Mouse (Mus musculus): ENCODE data around the gene Chchd6. TPM values are rescaled to one million over a fixed set of nuclear protein-coding genes. Genes with fewer than 3 reads are reported as not detected.

Chchd6 gene
- polyA plus RNA-seq, 1 experiment from 2014 or later = 48.9 TPM

- ATAC-seq (ENCODE audit: insufficient number of reproducible peaks, low FRiP score, low TSS enrichment, low read depth) = no peak
- Histone ChIP-seq H3K4me3 (peak overlapping the region; percentile 97), H3K4me1 (peaks cover 55% of the 10 kb centered on the region), H3K36me3 (peaks cover 26% of the 10 kb centered on the region), H3K27ac (peak overlapping the region; percentile 70), H3K9me3 (no peaks in the 10 kb centered on the region), H3K9ac (peak overlapping the region; percentile 94; the same call in 1 of the 2 replicates), H3K27me3 (peaks cover 4% of the 10 kb centered on the region; the same call in 1 of the 2 replicates), H3K4me2 (peak overlapping the region; percentile 97)
- 39% methylated on average over 20 of the region's 20 CpGs for WGBS
Observed at GRCm38 (mm10) chr6:89359771-89360708, 235.4 kb downstream of the Chchd6 start.

DNA sequence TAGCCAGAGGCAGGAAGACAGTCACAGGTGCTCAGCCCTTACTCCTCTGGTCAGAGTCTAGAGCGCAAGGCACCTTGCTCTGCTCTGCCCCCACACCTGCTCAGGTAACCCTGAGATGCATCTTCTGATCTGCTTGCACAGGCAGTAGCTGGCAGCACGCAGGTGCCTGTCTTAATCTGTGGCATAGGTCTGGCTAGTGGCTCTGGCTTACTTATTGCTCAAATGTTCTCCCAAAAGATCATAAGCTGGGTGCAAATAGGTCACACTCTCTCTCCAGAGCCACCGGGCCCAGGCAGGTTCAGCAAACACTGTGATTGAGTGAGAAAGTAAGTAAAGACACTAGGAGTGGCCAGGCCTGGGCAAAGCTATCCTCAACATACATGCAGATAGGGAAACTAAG is 236.3 kb downstream of the Chchd6 start:
- H3K9me3 ChIP-seq = no peaks in the 10 kb centered on the region
- H3K4me2 ChIP-seq = no peak overlapping the region
- H3K27me3 ChIP-seq = peaks cover 4% of the 10 kb centered on the region; the same call in 1 of the 2 replicates
- peaks cover 34% of the 10 kb centered on the region for H3K36me3 ChIP-seq
- H3K27ac ChIP-seq = no peak overlapping the region
- H3K4me1 ChIP-seq = peaks cover 61% of the 10 kb centered on the region
- 78% methylated on average over 3 of the region's 3 CpGs for WGBS
- H3K9ac ChIP-seq = no peak overlapping the region
- no peak for ATAC-seq (ENCODE audit: insufficient number of reproducible peaks, low FRiP score, low TSS enrichment, low read depth)
- no peak overlapping the region for H3K4me3 ChIP-seq

GRCm38 (mm10) chr6:89355661-89356060 is 239.8 kb downstream of the Chchd6 start:
- 62% methylated on average over 7 of the region's 7 CpGs for WGBS
- Histone ChIP-seq H3K4me1 (peaks cover 78% of the 10 kb centered on the region), H3K27ac (no peak overlapping the region)

DNA sequence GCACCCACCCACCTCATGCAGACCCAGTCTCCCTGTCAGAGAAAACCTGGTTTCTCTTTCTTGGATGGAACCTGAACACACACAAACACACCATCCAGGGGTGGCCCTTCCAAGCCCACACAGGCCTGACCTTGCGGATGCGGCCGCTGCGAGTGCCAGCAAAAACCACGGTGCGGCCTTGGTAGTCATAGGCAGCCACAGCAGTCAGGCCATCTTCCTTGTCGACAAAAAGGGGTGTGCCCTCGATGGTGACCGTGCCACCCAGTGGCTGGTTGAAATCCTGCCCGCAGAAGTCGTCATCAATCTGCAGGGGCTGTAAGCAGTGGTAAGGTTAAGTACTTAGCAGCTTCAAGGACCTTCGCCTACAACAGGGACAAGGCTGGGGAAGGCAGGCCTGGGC is 240.7 kb downstream of the Chchd6 start:
- Histone ChIP-seq H3K27me3 (no peaks in the 10 kb centered on the region), H3K4me3 (no peak overlapping the region), H3K9ac (no peak overlapping the region), H3K36me3 (peaks cover 54% of the 10 kb centered on the region), H3K4me2 (no peak overlapping the region), H3K27ac (no peak overlapping the region), H3K9me3 (no peaks in the 10 kb centered on the region), H3K4me1 (peaks cover 78% of the 10 kb centered on the region)
- 84% methylated on average over 12 of the region's 12 CpGs for WGBS
- ATAC-seq (ENCODE audit: insufficient number of reproducible peaks, low FRiP score, low TSS enrichment, low read depth) = no peak

More at GRCm38 (mm10) chr6:89355661-89356060, 239.8 kb downstream of the Chchd6 start:
- peaks cover 47% of the 10 kb centered on the region for H3K36me3 ChIP-seq
- ATAC-seq (ENCODE audit: insufficient number of reproducible peaks, low FRiP score, low TSS enrichment, low read depth) = no peak
- no peak overlapping the region for H3K4me2 ChIP-seq
- H3K4me3 ChIP-seq = no peak overlapping the region
- H3K9ac ChIP-seq = no peak overlapping the region
- H3K9me3 ChIP-seq = no peaks in the 10 kb centered on the region
- H3K27me3 ChIP-seq = no peaks in the 10 kb centered on the region

- H3K4me3 ChIP-seq = no peak overlapping the region
- ATAC-seq (ENCODE audit: insufficient number of reproducible peaks, low FRiP score, low TSS enrichment, low read depth) = no peak
- 68% methylated on average over 5 of the region's 5 CpGs for WGBS
- H3K9ac ChIP-seq = no peak overlapping the region
- H3K4me2 ChIP-seq = no peak overlapping the region
- H3K36me3 ChIP-seq = peaks cover 57% of the 10 kb centered on the region
- peak overlapping the region; percentile 84 for H3K27ac ChIP-seq
- H3K4me1 ChIP-seq = peaks cover 75% of the 10 kb centered on the region
- no peaks in the 10 kb centered on the region for H3K27me3 ChIP-seq
- no peaks in the 10 kb centered on the region for H3K9me3 ChIP-seq
Observed at GRCm38 (mm10) chr6:89354076-89354475, 241.4 kb downstream of the Chchd6 start.

GRCm38 (mm10) chr6:89353101-89353500 is 242.4 kb downstream of the Chchd6 start:
- Histone ChIP-seq H3K4me3 (no peak overlapping the region), H3K9ac (no peak overlapping the region), H3K27ac (peak overlapping the region; percentile 84), H3K4me1 (peaks cover 75% of the 10 kb centered on the region), H3K4me2 (no peak overlapping the region), H3K36me3 (peaks cover 66% of the 10 kb centered on the region), H3K27me3 (no peaks in the 10 kb centered on the region), H3K9me3 (no peaks in the 10 kb centered on the region)
- ATAC-seq (ENCODE audit: insufficient number of reproducible peaks, low FRiP score, low TSS enrichment, low read depth) = no peak
- 45% methylated on average over 8 of the region's 8 CpGs for WGBS

- no peak overlapping the region for H3K9ac ChIP-seq
Observed at GRCm38 (mm10) chr6:89351441-89352137, 243.9 kb downstream of the Chchd6 start.

DNA sequence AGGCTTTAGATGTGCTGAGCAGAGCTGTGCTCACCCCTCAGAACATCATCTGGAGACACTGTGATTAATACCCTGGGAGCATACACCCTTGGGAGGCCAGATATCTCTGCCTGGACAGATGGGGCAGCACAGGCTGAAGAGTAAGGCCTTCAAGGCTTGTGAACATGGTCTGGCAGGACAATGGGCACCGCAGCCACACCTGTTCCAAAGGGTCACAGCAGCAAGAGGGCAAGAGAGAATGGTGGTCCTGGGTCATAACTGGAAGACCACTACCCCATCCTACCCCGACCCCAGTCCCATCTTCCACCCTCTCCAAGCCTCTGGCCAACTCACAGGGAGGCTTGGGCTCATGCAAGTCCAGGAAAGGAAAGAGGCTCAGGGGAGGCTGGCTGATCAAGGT is 244.9 kb downstream of the Chchd6 start:
- Histone ChIP-seq H3K4me2 (no peak overlapping the region), H3K4me3 (no peak overlapping the region), H3K27me3 (no peaks in the 10 kb centered on the region), H3K4me1 (peaks cover 78% of the 10 kb centered on the region), H3K27ac (peak overlapping the region; percentile 84), H3K36me3 (peaks cover 57% of the 10 kb centered on the region), H3K9me3 (no peaks in the 10 kb centered on the region), H3K9ac (no peak overlapping the region)
- no peak for ATAC-seq (ENCODE audit: insufficient number of reproducible peaks, low FRiP score, low TSS enrichment, low read depth)
- 95% methylated on average over 2 of the region's 2 CpGs for WGBS

More at GRCm38 (mm10) chr6:89351441-89352137, 243.9 kb downstream of the Chchd6 start:
- peak; percentile 46 for ATAC-seq (ENCODE audit: insufficient number of reproducible peaks, low FRiP score, low TSS enrichment, low read depth)
- H3K9me3 ChIP-seq = no peaks in the 10 kb centered on the region
- H3K4me2 ChIP-seq = no peak overlapping the region
- peaks cover 80% of the 10 kb centered on the region for H3K4me1 ChIP-seq
- peaks cover 67% of the 10 kb centered on the region for H3K36me3 ChIP-seq
- no peaks in the 10 kb centered on the region for H3K27me3 ChIP-seq
- H3K4me3 ChIP-seq = no peak overlapping the region
- WGBS = 14% methylated on average over 5 of the region's 5 CpGs
- peak overlapping the region; percentile 84 for H3K27ac ChIP-seq

GRCm38 (mm10) chr6:89350037-89350515 is 245.4 kb downstream of the Chchd6 start:
- no peaks in the 10 kb centered on the region for H3K27me3 ChIP-seq
- no peak overlapping the region for H3K4me3 ChIP-seq
- WGBS = 57% methylated on average over 1 of the region's 1 CpGs
- H3K4me1 ChIP-seq = peaks cover 80% of the 10 kb centered on the region
- no peak for ATAC-seq (ENCODE audit: insufficient number of reproducible peaks, low FRiP score, low TSS enrichment, low read depth)
- no peak overlapping the region; the same call in none of the 2 replicates for H3K27ac ChIP-seq
- H3K9me3 ChIP-seq = no peaks in the 10 kb centered on the region
- no peak overlapping the region for H3K9ac ChIP-seq
- H3K4me2 ChIP-seq = no peak overlapping the region
- H3K36me3 ChIP-seq = peaks cover 52% of the 10 kb centered on the region

GRCm38 (mm10) chr6:89348363-89348762 is 247.1 kb downstream of the Chchd6 start:
- H3K4me3 ChIP-seq = no peak overlapping the region
- no peaks in the 10 kb centered on the region for H3K27me3 ChIP-seq
- H3K27ac ChIP-seq = no peak overlapping the region
- no peak overlapping the region for H3K9ac ChIP-seq
- H3K4me2 ChIP-seq = no peak overlapping the region
- H3K9me3 ChIP-seq = no peaks in the 10 kb centered on the region
- ATAC-seq (ENCODE audit: insufficient number of reproducible peaks, low FRiP score, low TSS enrichment, low read depth) = no peak
- H3K4me1 ChIP-seq = peaks cover 83% of the 10 kb centered on the region
- peaks cover 46% of the 10 kb centered on the region for H3K36me3 ChIP-seq
- WGBS = 74% methylated on average over 9 of the region's 9 CpGs

DNA sequence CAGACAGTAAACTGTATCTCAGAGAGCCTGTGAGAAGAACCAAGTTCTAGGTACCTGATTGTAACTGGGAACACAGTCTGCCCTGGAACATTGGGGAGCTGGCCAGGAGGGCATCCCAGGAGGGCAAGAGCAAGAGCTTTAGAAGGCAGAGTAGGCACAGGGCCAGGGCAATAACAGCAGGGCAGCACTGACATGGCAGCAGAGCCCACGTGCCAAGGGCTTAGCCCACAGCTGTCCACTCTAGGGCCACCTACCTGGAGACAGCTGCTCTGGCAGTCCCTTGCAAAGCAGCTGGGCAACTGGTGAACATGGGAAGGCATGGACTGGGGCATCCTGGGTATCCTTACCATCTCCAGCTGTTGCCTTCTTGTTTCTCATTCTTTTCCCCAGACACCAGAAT is 247.7 kb downstream of the Chchd6 start:
- Histone ChIP-seq H3K4me3 (no peak overlapping the region), H3K27me3 (no peaks in the 10 kb centered on the region), H3K36me3 (peaks cover 46% of the 10 kb centered on the region), H3K4me2 (no peak overlapping the region), H3K4me1 (peaks cover 78% of the 10 kb centered on the region), H3K9me3 (no peaks in the 10 kb centered on the region), H3K27ac (no peak overlapping the region), H3K9ac (no peak overlapping the region)
- WGBS = 55% methylated on average over 1 of the region's 1 CpGs
- ATAC-seq (ENCODE audit: insufficient number of reproducible peaks, low FRiP score, low TSS enrichment, low read depth) = no peak

GRCm38 (mm10) chr6:89345855-89346254 is 249.6 kb downstream of the Chchd6 start:
- Histone ChIP-seq H3K9ac (no peak overlapping the region), H3K9me3 (no peaks in the 10 kb centered on the region), H3K4me1 (peaks cover 59% of the 10 kb centered on the region), H3K27me3 (no peaks in the 10 kb centered on the region), H3K4me2 (no peak overlapping the region), H3K36me3 (peaks cover 61% of the 10 kb centered on the region), H3K4me3 (no peak overlapping the region), H3K27ac (peak overlapping the region; percentile 84)
- no peak for ATAC-seq (ENCODE audit: insufficient number of reproducible peaks, low FRiP score, low TSS enrichment, low read depth)
- WGBS = 93% methylated on average over 1 of the region's 1 CpGs
